Mouse (Mus musculus): ENCODE data around the gene Tcf21. TPM values are rescaled to one million over a fixed set of nuclear protein-coding genes. Genes with fewer than 3 reads are reported as not detected.

Gene Tcf21
- not detected for total RNA-seq (2021)
- long read RNA-seq, experiment 1: 0 reads
- long read RNA-seq, experiment 2: 0 reads

- DNase-seq: no peak
- intact Hi-C loops (cut with DNase I; ENCODE audit: low total_unique reads): no loop called here
These were observed at the start of gene Tcf21 for GRCm38 (mm10) chr10:22819871-22820590. Gene Tcf21, minus strand, starts transcription at chr10:22820174.

GRCm38 (mm10) chr10:22868386-22868918 is 48.5 kb upstream of the Tcf21 start:
- intact Hi-C loops (cut with DNase I; ENCODE audit: low total_unique reads): no loop called here
- DNase-seq: no peak

- intact Hi-C loops (cut with DNase I; ENCODE audit: low total_unique reads): no loop called here
- no peak for DNase-seq
These were observed 47.2 kb upstream of the Tcf21 start for GRCm38 (mm10) chr10:22867210-22867609.

- no peak for DNase-seq
- intact Hi-C loops (cut with DNase I; ENCODE audit: low total_unique reads): no loop called here
These were observed 38.1 kb upstream of the Tcf21 start for GRCm38 (mm10) chr10:22858111-22858510.

- intact Hi-C loops (cut with DNase I; ENCODE audit: low total_unique reads): no loop called here
- DNase-seq: no peak
These were observed 34.4 kb upstream of the Tcf21 start for GRCm38 (mm10) chr10:22854330-22854729.

GRCm38 (mm10) chr10:22845351-22845750 is 25.4 kb upstream of the Tcf21 start:
- no peak for DNase-seq
- intact Hi-C loops (cut with DNase I; ENCODE audit: low total_unique reads): no loop called here

- no peak for DNase-seq
- intact Hi-C loops (cut with DNase I; ENCODE audit: low total_unique reads): no loop called here
These were observed 24.8 kb upstream of the Tcf21 start for GRCm38 (mm10) chr10:22844731-22845130.

- intact Hi-C loops (cut with DNase I; ENCODE audit: low total_unique reads): no loop called here
- DNase-seq: no peak
These were observed 23.7 kb upstream of the Tcf21 start for GRCm38 (mm10) chr10:22843440-22844361.

GRCm38 (mm10) chr10:22842781-22843439 is 22.9 kb upstream of the Tcf21 start:
- intact Hi-C loops (cut with DNase I; ENCODE audit: low total_unique reads): no loop called here

GRCm38 (mm10) chr10:22842113-22842512 is 22.1 kb upstream of the Tcf21 start:
- no peak for DNase-seq
- intact Hi-C loops (cut with DNase I; ENCODE audit: low total_unique reads): no loop called here

More at GRCm38 (mm10) chr10:22842781-22843439, 22.9 kb upstream of the Tcf21 start:
- DNase-seq: no peak

- intact Hi-C loops (cut with DNase I; ENCODE audit: low total_unique reads): no loop called here
- no peak for DNase-seq
These were observed 6.3 kb upstream of the Tcf21 start for GRCm38 (mm10) chr10:22826244-22826643.

GRCm38 (mm10) chr10:22822896-22823295 is 2.9 kb upstream of the Tcf21 start:
- intact Hi-C loops (cut with DNase I; ENCODE audit: low total_unique reads): no loop called here
- no peak for DNase-seq

GRCm38 (mm10) chr10:22822486-22822885 is 2.5 kb upstream of the Tcf21 start:
- DNase-seq: no peak
- intact Hi-C loops (cut with DNase I; ENCODE audit: low total_unique reads): no loop called here

GRCm38 (mm10) chr10:22821709-22822108 is 1.7 kb upstream of the Tcf21 start:
- intact Hi-C loops (cut with DNase I; ENCODE audit: low total_unique reads): no loop called here
- no peak for DNase-seq

- no peak for DNase-seq
- intact Hi-C loops (cut with DNase I; ENCODE audit: low total_unique reads): no loop called here
These were observed 1.3 kb upstream of the Tcf21 start for GRCm38 (mm10) chr10:22821267-22821666.

GRCm38 (mm10) chr10:22820841-22821240 is 867 bp upstream of the Tcf21 start:
- no peak for DNase-seq
- intact Hi-C loops (cut with DNase I; ENCODE audit: low total_unique reads): no loop called here

GRCm38 (mm10) chr10:22819239-22819870 is 619 bp downstream of the Tcf21 start:
- no peak for DNase-seq
- intact Hi-C loops (cut with DNase I; ENCODE audit: low total_unique reads): no loop called here

- intact Hi-C loops (cut with DNase I; ENCODE audit: low total_unique reads): no loop called here
- no peak for DNase-seq
These were observed 1.3 kb downstream of the Tcf21 start for GRCm38 (mm10) chr10:22818600-22819238.

GRCm38 (mm10) chr10:22817976-22818375 is 2.0 kb downstream of the Tcf21 start:
- intact Hi-C loops (cut with DNase I; ENCODE audit: low total_unique reads): no loop called here
- DNase-seq: no peak
